Comparison of ENCODE assay signal across 11 mouse cellular contexts in genomic region chr16:67234862-67235261, GRCm38 (mm10).
A peak's percentile ranks its signal among the peaks of the same experiment; 100 is the strongest.
DNase-seq lines count a peak whose midpoint lies in the region; ATAC-seq and TF ChIP-seq lines count a peak whose summit lies in the region.
"Had no signal": no experiment of that assay in that cellular context is flagged by ENCODE, and none has a peak within 500 bp of the region (broad histone marks: within the 10 kb centered on the region; RNA-seq: fewer than 3 reads in every experiment).

No protein-coding gene starts in this region.

- H3K27me3 ChIP-seq in hindbrain, postnatal 0 days (ENCODE audit: insufficient read depth, low read length), result no peaks in the 10 kb centered on the region
- no peaks in the 10 kb centered on the region for H3K27me3 ChIP-seq in hindbrain, embryonic 10.5 days (ENCODE audit: insufficient read depth, poor library complexity, severe bottlenecking)
- H3K27me3 ChIP-seq in CH12.LX (replicated peaks), result no peaks in the 10 kb centered on the region
- H3K27me3 ChIP-seq: limb, embryonic 15.5 days had no signal

- H3K4me1 ChIP-seq in hindbrain, postnatal 0 days (ENCODE audit: insufficient read depth, low read length), result no peaks in the 10 kb centered on the region
- H3K4me1 ChIP-seq in hindbrain, embryonic 10.5 days (replicated peaks), result no peaks in the 10 kb centered on the region
- no peaks in the 10 kb centered on the region for H3K4me1 ChIP-seq in CH12.LX (ENCODE audit: control insufficient read depth in 1 of 2, insufficient read depth in 2 of 2)
- H3K4me1 ChIP-seq: limb, embryonic 15.5 days had no signal

- WGBS in hindbrain, postnatal 0 days, result 4% methylated on average over 1 of the region's 1 CpGs
- 20% methylated on average over 1 of the region's 1 CpGs for WGBS in hindbrain, embryonic 10.5 days

- no peak for ATAC-seq in hindbrain, postnatal 0 days
- no peak for ATAC-seq in megakaryocyte, adult 5-6 weeks (ENCODE audit: poor library complexity, severe bottlenecking)

- no peak overlapping the region for H3K4me2 ChIP-seq in hindbrain, postnatal 0 days (ENCODE audit: low read depth, low read length)
- H3K4me2 ChIP-seq in CH12.LX (ENCODE audit: insufficient read depth, low read depth, poor library complexity, severe bottlenecking), result no peak overlapping the region
- H3K4me2 ChIP-seq: limb, embryonic 15.5 days; midbrain, embryonic 11.5 days had no signal

- no peak overlapping the region for H3K4me3 ChIP-seq in hindbrain, postnatal 0 days (ENCODE audit: low read length)
- no peak overlapping the region for H3K4me3 ChIP-seq in hindbrain, embryonic 10.5 days
- no peak overlapping the region for H3K4me3 ChIP-seq in CH12.LX (replicated peaks in 1 of 3; ENCODE audit: low read depth in 2 of 3, low read length in 2 of 3, poor library complexity in 1 of 3)
- H3K4me3 ChIP-seq: limb, embryonic 15.5 days had no signal

- no peaks in the 10 kb centered on the region for H3K9me3 ChIP-seq in hindbrain, postnatal 0 days (ENCODE audit: low read length)
- H3K9me3 ChIP-seq in hindbrain, embryonic 10.5 days, result no peaks in the 10 kb centered on the region
- H3K9me3 ChIP-seq in CH12.LX (replicated peaks; ENCODE audit: low read length), result peaks cover 47% of the 10 kb centered on the region
- H3K9me3 ChIP-seq: limb, embryonic 15.5 days had no signal

- peak; percentile 5 for TF ChIP-seq RAD21 in CH12.LX (IDR thresholded peaks at IDR 0.05; ENCODE audit: low read depth, low read length)

- peak; percentile 67 for TF ChIP-seq CTCF in hindbrain, postnatal 0 days (IDR thresholded peaks at IDR 0.05; ENCODE audit: low read depth)
- peak in 1 of 2 experiments; percentile 40; a peak in 2 of 4 replicates for TF ChIP-seq CTCF in CH12.LX (conservative IDR thresholded peaks at IDR 0.05 in 1 of 2, IDR thresholded peaks at IDR 0.05 in 1 of 2; ENCODE audit: low read depth in 2 of 2, low read length in 2 of 2)

- dilution Hi-C loops in CH12.LX (cut with MboI; ENCODE audit: extremely low pct_ligation_motif_present, extremely low pct_unique_long_range_greater_than_20kb, low sequenced_read_pairs), result no loop called here

- no peaks in the 10 kb centered on the region for H3K36me3 ChIP-seq in hindbrain, postnatal 0 days (ENCODE audit: insufficient read depth, low read length)
- no peaks in the 10 kb centered on the region for H3K36me3 ChIP-seq in hindbrain, embryonic 10.5 days
- no peaks in the 10 kb centered on the region for H3K36me3 ChIP-seq in CH12.LX (replicated peaks in 1 of 2; ENCODE audit: control insufficient read depth in 1 of 2, insufficient read depth in 1 of 2, low read length in 1 of 2)
- H3K36me3 ChIP-seq: limb, embryonic 15.5 days had no signal

- H3K27ac ChIP-seq in hindbrain, postnatal 0 days, result no peak overlapping the region
- no peak overlapping the region for H3K27ac ChIP-seq in hindbrain, embryonic 10.5 days
- no peak overlapping the region for H3K27ac ChIP-seq in CH12.LX (ENCODE audit: insufficient read depth, low read depth)
- H3K27ac ChIP-seq: limb, embryonic 15.5 days had no signal

- no peak for TF ChIP-seq POLR2A in CH12.LX (IDR thresholded peaks at IDR 0.05; ENCODE audit: low read depth, low read length)

- H3K9ac ChIP-seq in hindbrain, postnatal 0 days (replicated peaks; ENCODE audit: low read length), result no peak overlapping the region
- no peak overlapping the region for H3K9ac ChIP-seq in CH12.LX (ENCODE audit: insufficient read depth, low read depth)
- H3K9ac ChIP-seq: limb, embryonic 15.5 days had no signal

- in situ Hi-C loops in CH12.LX (cut with MboI; ENCODE audit: low pct_ligation_motif_present, low pct_unique_long_range_greater_than_20kb, low sequenced_read_pairs), result no loop called here

- no peaks in the 10 kb centered on the region for H3K79me2 ChIP-seq in CH12.LX (replicated peaks; ENCODE audit: control insufficient read depth, extremely low read depth, insufficient read depth, poor library complexity, severe bottlenecking)

- no peak for TF ChIP-seq EP300 in CH12.LX (IDR thresholded peaks at IDR 0.05; ENCODE audit: low read length)

- peak; percentile 58 for DNase-seq in hindbrain, postnatal 0 days (ENCODE audit: low spot score)
- DNase-seq in hindbrain, embryonic 10.5 days (ENCODE audit: low spot score), result no peak
- DNase-seq in CH12.LX (ENCODE audit: extremely low read depth), result no peak
- DNase-seq in MEL-GATA-1-ER (ENCODE audit: extremely low read depth, low read depth), result peak; percentile 30
- DNase-seq in embryo, embryonic 9.5 days (ENCODE audit: extremely low spot score), result peak; percentile 10
- DNase-seq in neural tube, embryonic 10.5 days (ENCODE audit: extremely low spot score, low spot score), result no peak
- DNase-seq: cerebellum, adult 8-10 months; thymus, postnatal 4 days had no signal

TF ChIP-seq in CH12.LX, 34 proteins besides CTCF, POLR2A, EP300 and RAD21:
- TF ChIP-seq USF2 (conservative IDR thresholded peaks at IDR 0.05; ENCODE audit: low read depth, low read length) (no peak), ZC3H11A (IDR thresholded peaks at IDR 0.05; ENCODE audit: low read depth, low read length) (no peak), GABPA (IDR thresholded peaks at IDR 0.05; ENCODE audit: insufficient replicate concordance, low read depth, low read length) (no peak), E2F4 (IDR thresholded peaks at IDR 0.05; ENCODE audit: insufficient replicate concordance, low read depth, low read length) (no peak), RCOR1 (conservative IDR thresholded peaks at IDR 0.05; ENCODE audit: low read depth, low read length) (no peak), MXI1 (IDR thresholded peaks at IDR 0.05; ENCODE audit: low read depth, low read length) (no peak), MAX (IDR thresholded peaks at IDR 0.05; ENCODE audit: low read length) (no peak), JUND (conservative IDR thresholded peaks at IDR 0.05; ENCODE audit: low read depth, low read length) (no peak), MAFK (IDR thresholded peaks at IDR 0.05; ENCODE audit: insufficient replicate concordance, low read length) (no peak), ZNF384 (IDR thresholded peaks at IDR 0.05; ENCODE audit: low read depth, low read length) (no peak), UBTF (IDR thresholded peaks at IDR 0.05; ENCODE audit: low read depth, low read length) (no peak), JUN (IDR thresholded peaks at IDR 0.05; ENCODE audit: insufficient read depth, low read depth, low read length) (no peak), CHD1 (IDR thresholded peaks at IDR 0.05; ENCODE audit: low read depth, low read length) (no peak), CHD2 (IDR thresholded peaks at IDR 0.05; ENCODE audit: low read length) (no peak), BHLHE40 (IDR thresholded peaks at IDR 0.05; ENCODE audit: low read depth, low read length) (no peak)

Comparison
In these comparisons a context has a peak if more than half of its experiments do, and no peak if none do; other contexts are left out.
1. DNase-seq: peak in hindbrain, postnatal 0 days (single experiment), MEL-GATA-1-ER (single experiment) and embryo, embryonic 9.5 days (single experiment); none in hindbrain, embryonic 10.5 days (single experiment), CH12.LX (single experiment) and neural tube, embryonic 10.5 days (single experiment).